Mouse (Mus musculus) limb, embryonic 15.5 days (tissue): ENCODE measurements at regions not wholly inside any gene's neighbourhood (a gene's known extent, or its start where the extent isn't known, plus 50 kb on each side); places are given as distances from the start of the nearest gene placed in this dataset.

ENCODE experiments used
- ATAC-seq: fragments of 200-750 bp; cut with Nextera tagmentation; 2 replicates; pipeline ENCODE4 v1.8.0; 2017; ENCODE audit warnings: low read depth, moderate TSS enrichment; ENCODE audit not compliant: insufficient number of reproducible peaks, low FRiP score, low TSS enrichment
- H3K27ac ChIP-seq: fragments of 300-500 bp; sonication (generic); 2 replicates; pipeline ENCODE4 v1.5.1; 2015; ENCODE audit warnings: moderate library complexity, mild to moderate bottlenecking, inconsistent platforms
- H3K27me3 ChIP-seq: fragments of 300-500 bp; sonication (generic); 2 replicates; pipeline ENCODE4 v1.6.1; 2015; ENCODE audit warnings: inconsistent platforms
- H3K36me3 ChIP-seq: fragments of 300-500 bp; sonication (generic); 2 replicates; pipeline ENCODE4 v1.6.1; 2015; ENCODE audit warnings: inconsistent platforms
- H3K4me1 ChIP-seq: fragments of 300-500 bp; sonication (generic); 2 replicates; pipeline ENCODE4 v1.6.1; 2015; ENCODE audit warnings: inconsistent platforms
- H3K4me2 ChIP-seq: fragments of 300-500 bp; sonication (generic); 2 replicates; pipeline ENCODE4 v1.6.1; 2015; ENCODE audit warnings: mild to moderate bottlenecking, inconsistent platforms
- H3K4me3 ChIP-seq: fragments of 300-500 bp; sonication (generic); 2 replicates; pipeline ENCODE4 v1.5.1; 2015; ENCODE audit warnings: mild to moderate bottlenecking, inconsistent platforms
- H3K9ac ChIP-seq: fragments of 300-500 bp; sonication (generic); 2 replicates; pipeline ENCODE4 v1.6.1; 2015; ENCODE audit warnings: inconsistent platforms
- H3K9me3 ChIP-seq: fragments of 300-500 bp; sonication (generic); 2 replicates; pipeline ENCODE4 v1.6.1; 2016; ENCODE audit warnings: inconsistent platforms
- WGBS: fragments of 180-500 bp; shearing (Covaris S2); methylation state at CpG from one replicate; pipeline ENCODE4 v1.1.7; 2015; 5-methylcytosine and 5-hydroxymethylcytosine counted together

DNA sequence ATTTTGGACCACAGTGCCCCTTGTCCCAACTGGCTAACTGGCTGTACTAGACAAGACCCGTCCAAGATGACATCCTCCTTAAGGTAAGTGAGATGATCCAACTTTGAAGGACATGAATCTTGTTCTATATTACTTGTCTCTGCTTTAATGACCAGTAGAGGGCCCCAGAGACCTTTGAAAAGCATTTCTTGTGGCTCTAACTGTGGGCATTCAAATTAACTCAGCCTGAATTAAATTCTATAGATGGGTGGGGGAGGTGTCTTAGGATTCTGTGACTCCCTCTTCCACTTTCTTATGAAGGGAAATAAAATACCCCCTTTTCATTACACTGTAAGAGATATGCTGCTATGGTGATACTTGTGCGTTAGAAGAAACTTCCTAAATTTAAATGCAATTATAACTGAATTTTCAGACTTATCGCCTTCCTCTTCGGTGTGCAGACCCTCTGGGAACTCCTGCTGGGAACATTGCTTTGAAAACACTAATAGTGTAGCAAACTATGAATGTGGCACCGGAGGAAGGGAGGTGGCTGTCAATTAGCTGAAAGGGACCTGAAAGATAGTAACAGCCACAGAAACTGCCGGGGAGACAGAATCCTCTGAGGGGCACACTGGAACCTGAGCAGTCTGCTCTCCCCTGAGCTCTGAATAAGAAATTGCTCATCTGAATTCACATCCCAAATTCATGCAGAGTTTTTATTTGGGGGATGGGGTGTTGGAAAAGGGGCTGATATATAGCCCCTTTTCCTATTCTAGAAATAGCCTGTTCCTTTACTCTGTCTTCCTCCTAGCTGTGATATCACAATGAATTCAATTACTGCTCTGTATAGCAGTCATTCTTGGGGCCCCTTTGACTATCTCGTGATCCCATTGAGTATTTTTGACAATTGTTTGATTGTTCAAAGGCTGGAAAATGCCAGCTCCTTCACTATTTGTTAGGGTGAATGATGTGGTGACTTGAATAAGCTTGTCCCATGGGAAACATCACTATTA lies 179.9 kb upstream of the A1bg start:
- Histone ChIP-seq H3K27me3 (no peaks in the 10 kb centered on the region), H3K9me3 (no peaks in the 10 kb centered on the region), H3K4me3 (no peak overlapping the region), H3K27ac (no peak overlapping the region), H3K4me1 (no peaks in the 10 kb centered on the region; the same call in 1 of the 2 replicates), H3K9ac (no peak overlapping the region), H3K36me3 (no peaks in the 10 kb centered on the region), H3K4me2 (no peak overlapping the region)
- 32% methylated on average over 7 of the region's 7 CpGs for WGBS
- ATAC-seq = no peak

DNA sequence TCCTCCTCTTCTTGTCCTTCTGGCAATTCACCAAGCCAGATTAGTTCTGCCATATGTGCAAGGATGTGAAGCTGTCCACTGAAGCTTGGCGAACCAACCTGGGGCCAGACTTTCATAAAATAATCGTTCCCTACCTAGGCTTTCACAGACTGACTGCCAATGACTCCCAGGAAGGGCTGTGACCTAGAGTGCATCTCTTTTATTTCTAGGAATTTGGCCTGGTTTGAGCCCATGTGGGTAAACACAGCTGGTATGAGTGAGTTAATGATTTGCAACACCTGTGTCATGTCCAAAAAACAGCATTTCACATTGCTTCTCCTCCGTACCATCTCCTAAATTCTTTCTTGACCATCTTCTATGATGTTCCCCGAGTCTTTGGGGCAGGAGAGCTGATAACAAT lies 178.0 kb upstream of the A1bg start:
- Histone ChIP-seq H3K9me3 (no peaks in the 10 kb centered on the region), H3K4me2 (no peak overlapping the region), H3K4me1 (no peaks in the 10 kb centered on the region; the same call in 1 of the 2 replicates), H3K9ac (no peak overlapping the region), H3K4me3 (no peak overlapping the region), H3K27ac (no peak overlapping the region), H3K27me3 (no peaks in the 10 kb centered on the region), H3K36me3 (no peaks in the 10 kb centered on the region)
- WGBS = 66% methylated on average over 4 of the region's 4 CpGs
- no peak for ATAC-seq

DNA sequence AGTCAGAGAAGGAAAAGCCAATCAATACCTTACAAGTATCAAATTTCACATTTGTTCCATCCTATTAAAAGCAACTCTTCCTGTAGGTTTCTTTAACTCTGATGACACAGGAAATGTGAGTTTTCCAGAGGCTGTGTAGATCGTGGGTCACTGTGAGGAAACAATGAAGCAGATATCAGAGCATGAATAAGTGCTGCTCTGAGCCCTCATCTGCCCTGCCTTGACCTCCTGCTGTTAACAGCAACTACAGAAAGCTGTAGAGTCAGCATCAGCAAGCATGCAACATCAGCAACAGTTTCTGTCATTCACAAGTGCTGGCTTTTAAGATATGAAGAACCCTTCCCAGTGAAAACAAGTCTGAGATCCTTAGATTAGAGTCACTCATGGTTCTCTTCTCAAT lies 176.2 kb upstream of the A1bg start:
- 33% methylated on average over 1 of the region's 1 CpGs for WGBS

DNA sequence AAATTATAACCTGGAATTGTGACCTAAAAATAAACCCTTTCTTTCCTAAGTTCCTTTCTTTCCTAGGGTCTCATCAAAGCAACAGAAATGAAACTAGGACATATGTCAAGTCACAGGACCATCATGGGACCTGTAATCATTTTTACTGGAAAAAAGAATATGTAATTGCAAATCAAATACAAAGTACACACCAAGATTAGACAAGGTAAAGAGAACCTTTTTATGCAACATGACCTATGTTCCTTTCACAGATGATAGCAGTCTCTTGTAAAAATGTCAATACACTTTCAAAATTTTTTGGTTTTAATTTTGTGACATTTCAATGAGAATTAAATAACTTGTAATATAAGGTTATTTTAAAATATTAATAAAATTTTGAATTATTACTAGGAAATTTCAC lies 175.7 kb upstream of the A1bg start:
- Histone ChIP-seq H3K4me3 (no peak overlapping the region), H3K27me3 (no peaks in the 10 kb centered on the region), H3K9ac (no peak overlapping the region), H3K36me3 (no peaks in the 10 kb centered on the region), H3K4me1 (no peaks in the 10 kb centered on the region; the same call in 1 of the 2 replicates), H3K4me2 (no peak overlapping the region), H3K27ac (no peak overlapping the region), H3K9me3 (no peaks in the 10 kb centered on the region)
- ATAC-seq = no peak

More for the DNA sequence above, 176.2 kb upstream of the A1bg start:
- no peaks in the 10 kb centered on the region for H3K9me3 ChIP-seq
- H3K27me3 ChIP-seq = no peaks in the 10 kb centered on the region
- H3K4me2 ChIP-seq = no peak overlapping the region
- H3K4me1 ChIP-seq = no peaks in the 10 kb centered on the region; the same call in 1 of the 2 replicates
- H3K27ac ChIP-seq = no peak overlapping the region
- ATAC-seq = no peak
- no peaks in the 10 kb centered on the region for H3K36me3 ChIP-seq
- H3K4me3 ChIP-seq = no peak overlapping the region
- no peak overlapping the region for H3K9ac ChIP-seq

DNA sequence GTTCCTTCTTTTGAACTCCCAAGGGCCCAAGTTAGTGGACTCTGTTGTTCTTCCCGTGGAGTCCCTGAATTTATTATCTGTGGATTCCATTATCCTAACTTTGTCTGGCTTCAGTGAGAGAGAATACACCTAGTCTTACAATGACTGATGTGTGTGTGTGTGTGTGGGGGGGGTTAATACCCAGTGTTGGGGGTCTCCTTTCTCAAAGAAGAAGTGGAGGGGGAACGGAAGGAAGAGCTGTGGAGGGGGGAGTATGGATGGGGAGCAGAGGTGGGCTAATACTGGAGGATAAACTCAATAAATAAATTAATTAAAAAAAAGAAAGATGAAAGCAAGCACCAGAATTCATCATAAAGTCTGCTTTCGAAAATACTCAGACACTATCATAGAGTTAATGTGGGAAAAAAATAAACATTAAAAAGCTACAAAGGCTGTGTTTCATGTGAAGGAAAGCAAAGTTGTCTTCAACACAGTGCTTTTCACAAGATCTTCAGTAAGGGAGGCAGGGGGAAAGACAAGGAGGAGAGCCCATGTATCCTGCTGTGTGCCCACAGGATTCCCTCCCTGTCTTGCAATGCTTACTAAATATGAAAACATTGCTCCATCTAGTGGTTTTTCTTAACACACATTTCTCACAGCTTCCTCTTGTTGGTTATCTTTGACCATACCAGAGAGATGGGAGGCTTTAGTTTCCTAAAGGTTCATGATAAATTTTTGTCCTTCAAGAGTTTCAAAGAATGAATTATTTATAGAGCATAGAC lies 173.4 kb upstream of the A1bg start:
- Histone ChIP-seq H3K4me1 (no peaks in the 10 kb centered on the region), H3K9ac (no peak overlapping the region), H3K27me3 (no peaks in the 10 kb centered on the region), H3K4me3 (no peak overlapping the region), H3K4me2 (no peak overlapping the region), H3K36me3 (no peaks in the 10 kb centered on the region), H3K9me3 (no peaks in the 10 kb centered on the region), H3K27ac (no peak overlapping the region)
- WGBS = 75% methylated on average over 3 of the region's 3 CpGs
- no peak for ATAC-seq

DNA sequence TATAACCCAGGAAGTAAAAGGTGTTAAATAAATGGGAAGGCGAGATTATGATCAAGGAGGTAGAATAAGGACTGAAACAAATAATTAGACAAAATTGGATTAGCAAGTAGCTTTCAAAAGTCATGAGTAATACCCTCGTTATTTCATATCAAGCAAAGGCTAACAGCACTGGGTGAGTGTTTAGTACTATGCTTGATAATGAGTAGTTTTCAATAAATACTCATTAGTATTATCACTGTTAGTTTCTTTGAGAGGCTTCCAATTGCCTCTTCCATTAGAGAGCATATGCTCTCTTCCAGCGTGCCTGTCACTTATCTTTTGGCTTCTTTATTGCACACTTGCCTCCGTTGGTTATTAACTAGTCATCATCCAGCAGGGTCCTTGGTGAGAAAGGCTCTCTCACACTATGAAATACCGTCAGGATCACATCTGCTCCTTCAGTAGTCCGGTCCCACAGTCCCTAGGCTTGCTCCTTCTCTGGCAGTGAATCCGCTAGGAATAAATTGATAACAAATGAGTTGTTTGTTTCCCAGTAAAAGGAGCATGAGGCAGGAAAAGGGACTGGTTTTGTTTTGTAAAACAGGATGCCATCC lies 132.3 kb upstream of the A1bg start:
- Histone ChIP-seq H3K27ac (no peak overlapping the region), H3K9me3 (no peaks in the 10 kb centered on the region), H3K4me1 (no peaks in the 10 kb centered on the region), H3K27me3 (no peaks in the 10 kb centered on the region), H3K36me3 (no peaks in the 10 kb centered on the region), H3K4me2 (no peak overlapping the region), H3K9ac (no peak overlapping the region), H3K4me3 (no peak overlapping the region)
- no peak for ATAC-seq
- 45% methylated on average over 7 of the region's 7 CpGs for WGBS

DNA sequence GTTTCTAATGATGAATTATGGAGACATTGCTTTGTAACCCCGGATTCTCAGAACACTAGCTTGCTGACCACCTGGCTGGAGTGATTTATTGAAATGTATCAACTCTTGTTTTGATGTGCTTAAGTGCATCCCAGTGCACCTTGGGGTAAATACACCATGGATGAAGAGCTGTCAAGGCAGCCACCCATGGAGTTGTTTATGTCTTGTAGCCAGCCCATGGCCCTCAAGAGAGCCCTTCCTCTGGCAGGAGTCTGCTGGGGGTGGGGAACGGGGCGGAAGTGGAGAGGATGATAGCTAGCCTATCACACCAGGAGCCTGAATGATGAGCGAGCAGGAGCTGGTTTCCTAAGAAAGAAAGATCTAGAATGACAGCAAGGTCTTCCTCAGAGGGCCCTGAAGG lies 128.6 kb upstream of the A1bg start:
- H3K4me1 ChIP-seq = no peaks in the 10 kb centered on the region
- H3K27ac ChIP-seq = no peak overlapping the region
- H3K9me3 ChIP-seq = no peaks in the 10 kb centered on the region
- H3K4me3 ChIP-seq = no peak overlapping the region
- 52% methylated on average over 4 of the region's 4 CpGs for WGBS
- no peak overlapping the region for H3K9ac ChIP-seq
- no peaks in the 10 kb centered on the region for H3K27me3 ChIP-seq
- no peak for ATAC-seq
- H3K36me3 ChIP-seq = no peaks in the 10 kb centered on the region
- no peak overlapping the region for H3K4me2 ChIP-seq

DNA sequence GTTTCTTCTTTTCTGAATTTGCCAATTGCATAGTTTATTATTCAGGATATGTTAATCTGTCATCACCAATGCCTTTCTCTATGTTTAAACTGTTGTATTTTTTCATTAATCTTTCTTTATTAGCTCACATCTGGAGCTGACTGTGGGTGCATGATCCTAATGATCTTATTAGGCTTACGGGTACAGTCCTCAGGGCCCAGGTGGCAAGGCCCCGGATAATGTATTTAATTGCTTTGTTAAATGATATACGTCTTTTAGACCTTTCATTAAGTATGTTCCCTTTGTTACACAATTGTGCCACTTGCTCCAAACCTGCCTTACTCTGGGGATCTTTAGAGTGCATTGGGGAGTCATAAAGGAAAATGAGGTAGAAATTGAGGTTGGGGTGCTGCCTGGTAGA lies 86.7 kb upstream of the A1bg start:
- H3K9me3 ChIP-seq = no peaks in the 10 kb centered on the region
- no peaks in the 10 kb centered on the region for H3K4me1 ChIP-seq
- no peak overlapping the region for H3K9ac ChIP-seq
- WGBS = 31% methylated on average over 3 of the region's 3 CpGs
- H3K4me3 ChIP-seq = no peak overlapping the region
- no peaks in the 10 kb centered on the region for H3K36me3 ChIP-seq
- no peaks in the 10 kb centered on the region for H3K27me3 ChIP-seq
- no peak overlapping the region for H3K27ac ChIP-seq
- H3K4me2 ChIP-seq = no peak overlapping the region
- ATAC-seq = no peak

DNA sequence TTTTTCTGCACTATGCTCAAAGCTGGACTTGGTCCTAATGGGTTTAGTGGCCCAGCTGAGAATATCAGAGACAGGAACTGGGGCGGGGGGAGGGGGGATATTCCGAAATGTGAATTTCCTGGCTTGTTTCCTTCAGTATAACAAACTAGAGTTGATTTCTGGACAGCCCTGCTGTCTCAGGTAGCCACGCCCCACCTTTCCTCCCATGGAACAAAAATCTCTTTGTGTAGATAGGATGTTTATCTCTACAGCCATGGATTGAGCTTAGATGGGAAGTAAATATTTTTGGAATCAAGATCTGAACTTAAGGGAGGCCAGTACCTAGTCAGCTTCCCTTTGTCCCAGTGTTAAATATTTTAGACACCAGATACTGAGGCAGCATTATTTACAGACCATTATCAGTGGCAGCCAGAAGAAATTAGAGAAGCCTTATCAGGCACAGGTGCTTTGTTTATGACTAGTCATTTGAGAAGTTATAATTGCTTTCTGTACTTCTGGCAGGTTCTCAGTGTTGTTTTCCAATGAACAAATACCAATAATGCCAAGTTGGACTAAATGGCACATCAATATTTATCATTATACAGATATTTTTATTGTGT lies 84.7 kb upstream of the A1bg start:
- Histone ChIP-seq H3K27ac (no peak overlapping the region), H3K9me3 (no peaks in the 10 kb centered on the region), H3K27me3 (no peaks in the 10 kb centered on the region), H3K9ac (no peak overlapping the region), H3K4me2 (no peak overlapping the region), H3K4me1 (no peaks in the 10 kb centered on the region), H3K4me3 (no peak overlapping the region), H3K36me3 (no peaks in the 10 kb centered on the region)
- WGBS = 79% methylated on average over 3 of the region's 3 CpGs
- no peak for ATAC-seq

DNA sequence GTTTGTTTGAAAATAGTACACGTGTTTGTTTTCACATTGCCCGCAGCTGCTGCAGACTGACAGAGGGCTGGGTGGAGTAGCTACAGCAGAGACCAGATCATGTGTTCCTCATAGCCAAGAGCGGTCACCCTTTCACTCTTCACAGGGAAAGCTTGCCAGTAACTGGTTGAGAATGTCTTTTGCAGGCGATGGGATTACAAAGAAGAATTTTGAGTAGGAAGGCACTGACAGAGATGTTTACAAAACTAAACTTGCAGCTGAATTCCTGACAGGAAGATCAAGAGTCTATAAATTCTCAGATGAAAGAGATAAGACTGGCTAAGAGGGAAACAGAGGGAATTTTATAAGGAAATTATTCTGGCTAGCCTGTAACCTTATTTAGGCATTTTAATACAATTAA lies 83.8 kb upstream of the A1bg start:
- Histone ChIP-seq H3K4me2 (no peak overlapping the region), H3K9ac (no peak overlapping the region), H3K27ac (no peak overlapping the region), H3K27me3 (no peaks in the 10 kb centered on the region), H3K4me1 (no peaks in the 10 kb centered on the region), H3K4me3 (no peak overlapping the region), H3K36me3 (no peaks in the 10 kb centered on the region), H3K9me3 (no peaks in the 10 kb centered on the region)
- 49% methylated on average over 4 of the region's 4 CpGs for WGBS
- no peak for ATAC-seq

DNA sequence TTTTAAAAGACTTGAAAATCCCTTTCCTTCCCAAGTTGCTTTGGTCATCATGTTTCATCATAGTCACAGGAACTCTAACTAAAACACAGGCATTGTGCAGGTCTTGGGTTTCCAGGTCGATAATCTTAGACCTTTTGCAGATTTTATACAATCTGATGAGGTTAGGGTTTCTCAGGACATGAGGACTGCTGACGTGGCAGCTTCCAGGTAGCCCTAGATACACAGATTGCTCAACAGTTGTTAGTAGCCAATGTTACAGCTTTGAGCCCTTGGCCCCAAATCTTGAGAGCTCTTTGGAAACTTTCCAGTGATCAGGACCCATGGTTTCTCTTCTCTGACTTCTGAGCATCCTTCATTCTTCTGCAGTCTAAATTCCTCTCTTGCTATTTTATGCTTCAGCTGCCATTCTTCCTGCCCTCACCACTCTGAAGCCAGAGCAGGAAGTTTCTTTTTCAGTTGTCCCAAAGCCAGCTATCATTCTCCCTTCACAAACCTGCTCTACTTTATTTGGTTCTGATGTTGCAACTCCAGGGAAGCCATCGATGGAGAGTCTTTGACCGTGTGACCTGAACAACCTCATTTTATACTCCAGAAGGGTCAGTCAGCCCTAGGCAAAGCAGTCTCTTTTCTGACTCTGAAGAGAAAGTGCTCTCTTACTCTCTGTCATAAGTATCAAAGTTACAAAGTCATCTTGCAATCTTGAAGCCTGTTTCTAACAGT lies 71.3 kb upstream of the A1bg start:
- no peak for ATAC-seq
- no peaks in the 10 kb centered on the region for H3K36me3 ChIP-seq
- no peaks in the 10 kb centered on the region for H3K27me3 ChIP-seq
- H3K9me3 ChIP-seq = no peaks in the 10 kb centered on the region
- H3K4me2 ChIP-seq = no peak overlapping the region
- H3K4me1 ChIP-seq = no peaks in the 10 kb centered on the region
- H3K4me3 ChIP-seq = no peak overlapping the region
- 79% methylated on average over 4 of the region's 4 CpGs for WGBS
- no peak overlapping the region for H3K27ac ChIP-seq
- H3K9ac ChIP-seq = no peak overlapping the region
